Mouse (Mus musculus) brain, embryonic 14.5 days (tissue): Measurements from ENCODE around the gene Ubc. TPM values are rescaled to one million over a fixed set of nuclear protein-coding genes. Genes with fewer than 3 reads are reported as not detected.

ENCODE experiments used
- DNase-seq: peaks from one replicate; pipeline ENCODE4 v3.0.0-alpha.2; 2011; ENCODE audit warnings: low read depth
- CTCF ChIP-seq: fragments of 200-500 bp; IDR thresholded peaks from 2 replicates; pipeline ENCODE4 v1.5.1; 2012; ENCODE audit warnings: inconsistent platforms, mild to moderate bottlenecking, moderate library complexity, borderline replicate concordance; ENCODE audit not compliant: insufficient read depth, insufficient read length; ENCODE audit errors: extremely low read depth
- POLR2A ChIP-seq: fragments of 200-500 bp; IDR thresholded peaks from 2 replicates; pipeline ENCODE4 v1.6.1; 2012; ENCODE audit warnings: mild to moderate bottlenecking, inconsistent platforms, borderline replicate concordance; ENCODE audit not compliant: poor library complexity, insufficient read depth, insufficient read length, severe bottlenecking; ENCODE audit errors: extremely low read depth
- polyA plus RNA-seq: library from polyadenylated mRNA; depleted of rRNA; stranded (reverse); fragments of >200 nt; gene quantifications from 2 replicates; pipeline ENCODE4 v1.2.3, GENCODE M21; 2012

Ubc gene
- polyA plus RNA-seq, 1 experiment: 896 TPM

DNA sequence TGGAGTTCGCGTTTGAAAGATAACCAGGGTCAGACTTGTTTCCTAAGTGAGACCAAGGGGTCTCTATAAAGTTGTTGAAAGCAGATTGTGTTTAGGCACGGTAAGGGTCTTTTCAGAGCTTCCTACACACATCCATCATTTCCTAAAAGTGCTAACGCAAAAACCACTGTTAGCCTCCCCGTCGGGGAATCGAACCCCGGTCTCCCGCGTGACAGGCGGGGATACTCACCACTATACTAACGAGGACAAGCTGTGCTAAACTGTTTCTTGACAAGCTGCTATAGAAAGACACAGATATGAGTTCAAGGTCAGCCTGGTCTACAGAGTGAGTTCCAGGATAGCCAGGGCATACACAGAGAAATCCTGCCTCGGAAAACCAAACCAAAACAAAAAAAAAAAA, 18.8 kb upstream of the Ubc start:
- no peak for TF ChIP-seq CTCF
- peak; percentile 89 for DNase-seq

DNA sequence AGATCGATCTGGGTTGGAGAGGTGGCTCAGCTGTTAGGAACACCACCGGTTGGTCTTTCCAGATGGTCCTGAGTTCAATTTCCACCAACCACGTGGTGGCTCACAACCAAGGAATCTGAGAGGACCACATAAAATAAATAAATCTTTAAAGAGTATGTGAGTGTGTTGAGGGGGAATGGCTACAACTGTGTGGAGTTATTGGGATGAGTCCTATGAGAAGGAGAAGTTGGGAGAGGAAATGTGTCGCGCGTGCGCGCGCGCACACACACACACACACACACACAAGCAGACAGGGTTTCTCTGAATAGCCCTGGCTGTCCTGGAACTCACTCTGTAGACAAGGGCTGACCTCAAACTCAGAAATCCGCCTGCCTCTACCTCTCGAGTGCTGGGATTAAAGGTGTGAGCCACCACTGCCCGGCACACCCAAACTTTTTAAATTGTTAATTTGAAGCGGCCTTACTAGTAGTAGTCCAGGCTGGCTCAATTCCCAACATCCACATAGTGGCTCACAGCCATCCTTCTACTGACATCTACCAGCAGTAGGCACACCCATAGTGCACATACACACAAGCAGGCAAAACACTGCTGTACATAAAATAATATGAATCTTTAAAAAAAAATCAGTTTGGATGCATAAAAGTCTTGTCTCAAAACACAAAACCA, 18.0 kb upstream of the Ubc start:
- DNase-seq: no peak
- no peak for TF ChIP-seq POLR2A
- TF ChIP-seq CTCF: no peak

- DNase-seq: no peak
- TF ChIP-seq POLR2A (no peak), CTCF (no peak)
Measured at GRCm38 (mm10) chr5:125407020-125407830, 17.2 kb upstream of the Ubc start.

- DNase-seq: peak; percentile 74
- TF ChIP-seq POLR2A (no peak), CTCF (no peak)
Measured at GRCm38 (mm10) chr5:125406322-125407016, 16.5 kb upstream of the Ubc start.

GRCm38 (mm10) chr5:125405546-125406248, 15.7 kb upstream of the Ubc start:
- TF ChIP-seq POLR2A (no peak), CTCF (no peak)

DNA sequence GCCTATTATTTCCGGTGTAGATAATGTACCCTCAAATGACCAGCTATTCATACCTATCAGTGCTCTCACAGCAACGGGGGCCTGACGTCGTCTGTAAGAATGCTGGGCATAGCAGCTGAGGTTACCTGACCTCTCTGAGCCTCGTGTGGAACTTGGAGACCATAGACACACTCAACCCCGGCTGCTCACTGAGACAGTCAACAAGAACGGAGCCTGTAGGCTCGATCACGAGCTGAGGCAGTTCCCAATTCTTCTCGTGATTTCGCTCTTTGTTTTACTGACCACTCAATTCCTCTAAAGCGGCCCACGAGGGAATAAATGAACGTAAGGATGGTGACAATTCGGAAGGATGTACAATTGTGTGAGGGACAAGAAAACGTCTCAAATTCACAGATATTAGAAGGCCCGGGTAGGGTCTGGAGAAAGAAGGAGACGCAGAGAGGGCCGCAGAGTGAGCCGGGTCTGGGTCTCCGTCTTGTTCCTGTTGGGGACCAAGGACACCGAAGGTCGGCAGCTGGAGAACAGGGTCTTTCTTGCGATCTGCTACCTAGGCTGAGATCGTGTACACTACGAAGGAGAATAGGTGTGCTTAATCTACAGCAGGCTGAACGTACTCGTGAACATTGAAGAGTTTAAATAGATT, 15.0 kb upstream of the Ubc start:
- peak; percentile 89 for DNase-seq
- TF ChIP-seq CTCF (no peak), POLR2A (peak; percentile 31; the same call in 1 of the 2 replicates)

More at GRCm38 (mm10) chr5:125405546-125406248, 15.7 kb upstream of the Ubc start:
- peak; percentile 95 for DNase-seq

DNA sequence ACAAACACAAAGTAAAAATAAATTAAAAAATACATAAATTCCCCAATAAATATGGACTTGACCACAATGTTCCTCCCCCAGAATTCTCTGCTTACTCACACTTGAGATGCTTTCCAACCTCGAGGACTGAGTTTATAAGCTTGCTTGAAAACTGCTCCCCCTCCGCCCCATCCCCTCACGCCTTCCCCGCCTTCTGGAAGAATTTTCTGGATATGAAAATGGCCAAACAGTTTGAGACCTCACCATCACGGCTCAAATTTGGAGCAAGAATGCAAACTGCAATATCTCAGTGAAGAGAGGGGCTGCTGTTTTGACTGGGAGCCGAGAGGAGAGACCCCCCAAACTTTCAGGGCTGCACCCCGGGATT, 14.5 kb upstream of the Ubc start:
- TF ChIP-seq CTCF: no peak
- TF ChIP-seq POLR2A: no peak
- DNase-seq: peak; percentile 60

GRCm38 (mm10) chr5:125403481-125404465, 13.8 kb upstream of the Ubc start:
- DNase-seq: peak; percentile 81

DNA sequence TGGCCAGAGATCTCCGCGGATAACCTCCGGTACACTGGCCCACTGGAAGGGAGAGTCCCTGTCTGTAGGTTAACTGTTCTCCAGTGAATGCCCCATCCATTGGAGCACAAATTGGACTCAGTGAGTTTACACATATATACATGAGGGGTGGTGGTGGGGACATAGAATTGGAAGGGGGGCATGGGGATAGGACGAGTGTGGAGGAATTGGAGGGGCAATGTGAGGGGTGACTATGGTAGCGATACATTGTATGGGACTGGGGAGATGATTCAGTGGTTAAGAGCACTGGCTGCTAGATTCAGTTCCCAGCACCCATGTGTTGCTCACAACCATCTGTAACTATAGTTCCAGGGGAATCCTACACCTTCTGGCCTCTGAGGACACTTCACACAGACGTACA, 13.0 kb upstream of the Ubc start:
- no peak for DNase-seq
- TF ChIP-seq CTCF: no peak
- no peak for TF ChIP-seq POLR2A

More at GRCm38 (mm10) chr5:125403481-125404465, 13.8 kb upstream of the Ubc start:
- no peak for TF ChIP-seq CTCF
- TF ChIP-seq POLR2A: no peak

GRCm38 (mm10) chr5:125402476-125402875, 12.5 kb upstream of the Ubc start:
- DNase-seq: no peak
- TF ChIP-seq CTCF (no peak), POLR2A (no peak)
